Mouse (Mus musculus): ENCODE results near the gene Cyp2b23. TPM values are rescaled to one million over a fixed set of nuclear protein-coding genes. Genes with fewer than 3 reads are reported as not detected.
"Not testable (repeated sequence)": the region's sequence is repeated elsewhere in the genome, so short reads cannot be mapped to it uniquely, and the experiment has no call there.

The Cyp2b23 gene
- polyA plus RNA-seq (2012; rRNA removed), result not detected in 2 replicates

DNA sequence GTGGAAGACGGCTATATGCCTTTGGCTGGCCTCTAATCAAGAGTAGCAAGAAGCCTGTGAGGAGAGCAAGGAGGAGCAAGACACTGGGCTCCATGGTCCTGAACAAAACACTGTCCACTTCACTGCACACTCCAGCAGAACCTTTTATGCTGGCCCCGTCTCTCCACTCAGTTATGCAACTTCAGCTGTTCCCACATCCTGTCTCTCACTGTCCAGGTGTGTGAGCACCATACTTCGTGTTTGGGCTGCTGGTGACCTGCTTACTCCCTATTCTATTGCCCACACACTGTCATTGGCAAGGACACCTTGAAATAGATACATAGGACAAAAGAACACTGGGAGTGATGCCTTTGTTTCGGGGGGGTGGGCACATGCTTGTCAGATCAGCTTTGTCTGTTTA, at the start of gene Cyp2b23:
Cyp2b23 (minus strand) TSS at position 101 of the 400 bp plus-strand sequence.
- 67% methylated on average over 4 of the region's 4 CpGs for WGBS
- no peaks in the 10 kb centered on the region for H3K4me1 ChIP-seq (ENCODE audit: control insufficient read depth, insufficient read depth, low read length)
- no peak within 1 kb of the TSS for H3K4me3 ChIP-seq (replicated peaks; ENCODE audit: extremely low read depth, low read depth, low read length)
- no peak for TF ChIP-seq CTCF (IDR thresholded peaks at IDR 0.05; ENCODE audit: insufficient read depth, low read length)
- no peak for TF ChIP-seq POLR2A (IDR thresholded peaks at IDR 0.05; ENCODE audit: borderline replicate concordance, extremely low read depth, low read depth, low read length)
- no peak for DNase-seq

DNA sequence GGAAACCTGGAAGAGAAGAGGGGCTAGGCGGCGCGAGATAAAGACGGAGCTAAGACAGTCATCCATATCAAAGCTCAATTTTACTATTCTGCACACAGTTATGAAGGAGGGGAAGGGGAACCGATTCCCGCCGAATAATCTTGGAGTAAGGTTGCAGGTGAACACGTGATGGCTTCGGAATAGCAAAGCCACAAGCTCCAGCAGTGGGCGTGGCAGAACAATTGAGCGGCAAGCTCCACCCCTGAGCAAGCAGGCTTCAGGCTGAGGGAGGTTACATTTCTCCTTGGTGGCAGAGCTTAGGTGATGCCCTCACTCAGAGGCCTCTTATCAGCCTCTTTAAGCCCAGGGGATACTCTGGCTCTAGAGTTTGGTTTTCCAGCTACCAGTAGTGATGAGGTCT, 24.8 kb upstream of the Cyp2b23 start:
- Histone ChIP-seq H3K4me3 (replicated peaks; ENCODE audit: extremely low read depth, low read depth, low read length) (no peak overlapping the region), H3K4me1 (ENCODE audit: control insufficient read depth, insufficient read depth, low read length) (no peaks in the 10 kb centered on the region)
- TF ChIP-seq POLR2A (IDR thresholded peaks at IDR 0.05; ENCODE audit: borderline replicate concordance, extremely low read depth, low read depth, low read length), result no peak
- TF ChIP-seq CTCF (IDR thresholded peaks at IDR 0.05; ENCODE audit: insufficient read depth, low read length), result no peak
- no peak for DNase-seq
- 86% methylated on average over 11 of the region's 11 CpGs for WGBS

DNA sequence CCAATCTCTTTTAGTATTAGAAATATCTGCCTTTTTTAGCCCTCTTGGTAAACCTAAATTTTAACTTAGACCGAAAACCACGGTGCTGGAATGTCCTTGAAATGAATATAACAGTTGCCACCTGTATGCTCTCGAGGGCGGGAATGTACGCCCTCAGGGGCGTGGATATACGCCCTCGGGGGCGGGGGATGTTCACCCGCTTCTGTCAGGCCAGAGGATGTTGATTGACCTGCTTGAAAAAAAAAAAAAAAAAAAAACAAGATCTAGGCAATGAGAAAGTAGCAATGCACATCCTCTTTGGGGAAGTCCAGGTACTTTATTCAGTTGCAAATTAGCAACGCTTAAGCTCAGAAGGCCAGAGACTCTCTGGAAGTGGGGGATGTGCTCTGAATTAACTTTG, 20.8 kb upstream of the Cyp2b23 start:
- DNase-seq, result no peak
- no peak overlapping the region for H3K4me3 ChIP-seq (replicated peaks; ENCODE audit: extremely low read depth, low read depth, low read length)
- H3K4me1 ChIP-seq (ENCODE audit: control insufficient read depth, insufficient read depth, low read length), result no peaks in the 10 kb centered on the region
- WGBS, result 40% methylated on average over 11 of the region's 11 CpGs
- no peak for TF ChIP-seq CTCF (IDR thresholded peaks at IDR 0.05; ENCODE audit: insufficient read depth, low read length)
- TF ChIP-seq POLR2A (IDR thresholded peaks at IDR 0.05; ENCODE audit: borderline replicate concordance, extremely low read depth, low read depth, low read length), result no peak

GRCm38 (mm10) chr7:26706191-26706590, 20.0 kb upstream of the Cyp2b23 start:
- not testable (repeated sequence) for H3K4me3 ChIP-seq (replicated peaks; ENCODE audit: extremely low read depth, low read depth, low read length); DNase-seq; H3K4me1 ChIP-seq (ENCODE audit: control insufficient read depth, insufficient read depth, low read length)
- whole genome bisulfite sequencing, result 47% methylated on average over 6 of the region's 6 CpGs

GRCm38 (mm10) chr7:26700151-26700550, 13.9 kb upstream of the Cyp2b23 start:
- WGBS, result 70% methylated on average over 4 of the region's 4 CpGs
- no peak for TF ChIP-seq CTCF (IDR thresholded peaks at IDR 0.05; ENCODE audit: insufficient read depth, low read length)
- no peak for TF ChIP-seq POLR2A (IDR thresholded peaks at IDR 0.05; ENCODE audit: borderline replicate concordance, extremely low read depth, low read depth, low read length)
- no peak overlapping the region for H3K4me3 ChIP-seq (replicated peaks; ENCODE audit: extremely low read depth, low read depth, low read length)
- no peaks in the 10 kb centered on the region for H3K4me1 ChIP-seq (ENCODE audit: control insufficient read depth, insufficient read depth, low read length)
- DNase-seq, result no peak

DNA sequence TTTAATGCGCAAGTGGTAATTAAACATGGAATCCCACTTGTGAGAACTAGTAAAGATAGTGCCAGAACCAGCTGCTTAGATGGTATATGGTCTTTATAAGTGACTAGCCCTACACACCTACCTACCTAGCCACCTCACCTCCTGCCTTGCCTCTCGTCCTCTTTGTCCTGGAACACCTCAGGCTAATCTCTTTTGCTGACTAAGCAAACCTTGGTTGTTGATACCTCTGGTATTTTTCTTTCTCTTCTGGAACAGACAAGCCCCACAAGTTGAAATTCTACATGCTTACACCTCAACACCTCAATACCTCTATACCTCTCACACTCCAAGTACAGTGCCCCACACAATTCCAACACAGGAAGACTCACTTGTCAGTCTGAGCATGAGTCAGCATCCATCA, 524 bp downstream of the Cyp2b23 start:
- Histone ChIP-seq H3K4me3 (replicated peaks; ENCODE audit: extremely low read depth, low read depth, low read length) (no peak overlapping the region), H3K4me1 (ENCODE audit: control insufficient read depth, insufficient read depth, low read length) (no peaks in the 10 kb centered on the region)
- DNase-seq, result no peak
- TF ChIP-seq CTCF (IDR thresholded peaks at IDR 0.05; ENCODE audit: insufficient read depth, low read length) (no peak), POLR2A (IDR thresholded peaks at IDR 0.05; ENCODE audit: borderline replicate concordance, extremely low read depth, low read depth, low read length) (no peak)
- 66% methylated on average over 2 of the region's 2 CpGs for WGBS

GRCm38 (mm10) chr7:26667466-26667865, 18.8 kb downstream of the Cyp2b23 start:
- 25% methylated on average over 2 of the region's 2 CpGs for WGBS

GRCm38 (mm10) chr7:26666011-26666410, 20.2 kb downstream of the Cyp2b23 start:
- no peak overlapping the region for H3K4me3 ChIP-seq (replicated peaks; ENCODE audit: extremely low read depth, low read depth, low read length)
- TF ChIP-seq POLR2A (IDR thresholded peaks at IDR 0.05; ENCODE audit: borderline replicate concordance, extremely low read depth, low read depth, low read length) (no peak), CTCF (IDR thresholded peaks at IDR 0.05; ENCODE audit: insufficient read depth, low read length) (no peak)
- DNase-seq, result no peak
- H3K4me1 ChIP-seq (ENCODE audit: control insufficient read depth, insufficient read depth, low read length), result no peaks in the 10 kb centered on the region
- WGBS, result 85% methylated on average over 5 of the region's 5 CpGs

More at GRCm38 (mm10) chr7:26667466-26667865, 18.8 kb downstream of the Cyp2b23 start:
- DNase-seq; H3K4me3 ChIP-seq (replicated peaks; ENCODE audit: extremely low read depth, low read depth, low read length); H3K4me1 ChIP-seq (ENCODE audit: control insufficient read depth, insufficient read depth, low read length): not testable (repeated sequence)

DNA sequence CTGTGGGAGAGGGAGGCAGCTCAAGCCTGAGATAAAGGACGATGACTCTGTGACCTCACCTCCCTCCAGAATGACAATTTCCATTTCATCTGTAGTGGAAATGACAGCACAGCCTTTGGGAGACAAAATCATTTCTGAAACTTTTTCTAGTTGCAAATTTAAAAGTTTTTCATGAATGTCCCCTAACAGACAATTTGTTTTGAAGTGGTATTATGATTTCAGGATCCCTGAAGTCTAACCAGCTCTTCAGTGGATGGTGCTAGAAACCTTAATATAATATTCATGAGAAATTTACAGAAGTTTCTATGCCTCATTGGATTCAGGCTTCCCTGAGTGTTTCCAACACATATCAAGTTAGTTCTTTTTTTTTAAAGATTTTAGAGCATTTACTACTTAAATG, 67.9 kb downstream of the Cyp2b23 start, which contains the start of gene Vmn1r185:
Vmn1r185 (minus strand) TSS at position 101 of the 400 bp plus-strand sequence.
- not testable (repeated sequence) for DNase-seq

More for the DNA sequence above, 67.9 kb downstream of the Cyp2b23 start, which contains the start of gene Vmn1r185:
- 68% methylated on average over 1 of the region's 1 CpGs for WGBS
- H3K4me3 ChIP-seq (replicated peaks; ENCODE audit: extremely low read depth, low read depth, low read length); H3K4me1 ChIP-seq (ENCODE audit: control insufficient read depth, insufficient read depth, low read length): not testable (repeated sequence)

Other genes starting within 250 kb of the Cyp2b23 start
- gene Nlrp9a, start 151.4 kb downstream of the Cyp2b23 start, polyA plus RNA-seq (2012; rRNA removed), result not detected in 2 replicates
- not detected in 2 replicates for gene Vmn1r185, start 68.0 kb downstream of the Cyp2b23 start, polyA plus RNA-seq (2012; rRNA removed)
- gene Cyp2b19, start 70.7 kb upstream of the Cyp2b23 start, polyA plus RNA-seq (2012; rRNA removed), result 0.24 TPM in 1 of 2 replicates, not detected in the other
- not detected in 2 replicates for gene Cyp2g1, start 122.5 kb upstream of the Cyp2b23 start, polyA plus RNA-seq (2012; rRNA removed)
- 28.3 and 52.7 TPM in 2 replicates for gene Cyp2a5, start 148.9 kb upstream of the Cyp2b23 start, polyA plus RNA-seq (2012; rRNA removed)

All from lung, adult 2 months (tissue).